Mouse (Mus musculus) G1E (cell line): Measurements from ENCODE around the gene Tnfrsf12a. TPM values are rescaled to one million over a fixed set of nuclear protein-coding genes. Genes with fewer than 3 reads are reported as not detected.

Experiments used
- ATAC-seq: 2 replicates; pipeline ENCODE4 v1.8.0; 2016; ENCODE audit warnings: mild to moderate bottlenecking; ENCODE audit not compliant: insufficient number of reproducible peaks, poor library complexity, low FRiP score, severe bottlenecking; ENCODE audit errors: extremely low read depth
- DNase-seq: peaks from one replicate; pipeline ENCODE4 v3.0.0; 2012; ENCODE audit warnings: low spot score
- H3K27me3 ChIP-seq: 2 replicates; pipeline ENCODE4 v1.6.1; 2012; ENCODE audit warnings: mild to moderate bottlenecking, low read length, inconsistent platforms; ENCODE audit not compliant: insufficient read depth
- H3K36me3 ChIP-seq: replicated peaks from 2 replicates; pipeline ENCODE3; 2012; ENCODE audit warnings: mild to moderate bottlenecking, inconsistent platforms
- H3K4me1 ChIP-seq: 2 replicates; pipeline ENCODE4 v1.6.1; 2012; ENCODE audit warnings: low read depth, low read length, inconsistent platforms, mixed read lengths; ENCODE audit not compliant: insufficient read depth
- H3K4me3 ChIP-seq: 2 replicates; pipeline ENCODE4 v1.5.1; 2012; ENCODE audit warnings: low read depth, mild to moderate bottlenecking, inconsistent platforms, low read length, moderate library complexity, mixed read lengths
- H3K9me3 ChIP-seq: replicated peaks from 2 replicates; pipeline ENCODE4 v1.6.1; 2012; ENCODE audit warnings: inconsistent platforms
- CTCF ChIP-seq: IDR thresholded peaks from 2 replicates; pipeline ENCODE4 v1.5.1; 2012; ENCODE audit warnings: low read depth, low read length, inconsistent platforms, mixed read lengths
- GATA1 ChIP-seq: IDR thresholded peaks from 2 replicates; pipeline ENCODE4 v1.6.1; 2012; ENCODE audit warnings: borderline replicate concordance, low read length, inconsistent platforms, mixed read lengths
- GATA2 ChIP-seq: IDR thresholded peaks from 2 replicates; pipeline ENCODE4 v1.6.1; 2012; ENCODE audit warnings: low read depth, low read length, inconsistent platforms, borderline replicate concordance
- POLR2AphosphoS5 ChIP-seq: IDR thresholded peaks from 2 replicates; pipeline ENCODE4 v1.6.1; 2012; ENCODE audit warnings: low read depth, low read length, inconsistent platforms; ENCODE audit not compliant: insufficient replicate concordance
- TAL1 ChIP-seq: conservative IDR thresholded peaks from 2 replicates; pipeline ENCODE4 v1.6.1; 2012; ENCODE audit warnings: low read depth, low read length, inconsistent platforms, mixed read lengths
- polyA plus RNA-seq: library from polyadenylated mRNA; stranded (reverse); fragments of >175 nt; gene quantifications from 2 replicates; pipeline ENCODE4 v1.2.3, GENCODE M21; 2012
- total RNA-seq, 2 experiments: library from RNA; stranded (forward) in 1 of 2; stranded (reverse) in 1 of 2; fragments of 200-1000 nt in 1 of 2; fragments of >200 nt in 1 of 2; fragmentation: Nextera tagmentation in 1 of 2; gene quantifications; 2 replicates each; pipeline ENCODE4 v1.2.3; 2014 to 2017

The Tnfrsf12a gene
- total RNA-seq (2014; fragmentation: Nextera tagmentation): 1.3 and 3.4 TPM in 2 replicates
- total RNA-seq (2017): 5.0 and 5.7 TPM in 2 replicates
- polyA plus RNA-seq: 4.8 and 5.5 TPM in 2 replicates

- TF ChIP-seq CTCF: no peak
- TF ChIP-seq GATA2: no peak
- no peak for TF ChIP-seq TAL1
- no peak for TF ChIP-seq POLR2AphosphoS5
- no peak for TF ChIP-seq GATA1
- Histone ChIP-seq H3K9me3 (no peaks in the 10 kb centered on the region), H3K27me3 (peaks cover 37% of the 10 kb centered on the region), H3K36me3 (peaks cover 17% of the 10 kb centered on the region), H3K4me1 (peaks cover 63% of the 10 kb centered on the region), H3K4me3 (peak within 1 kb of the TSS; percentile 76)
- DNase-seq (peak; percentile 78), ATAC-seq (peak; percentile 30)
These were observed at the start of gene Tnfrsf12a for GRCm38 (mm10) chr17:23677236-23677679. Tnfrsf12a (minus strand) TSS chr17:23677468.

- Histone ChIP-seq H3K27me3 (peaks cover 10% of the 10 kb centered on the region), H3K36me3 (peaks cover 11% of the 10 kb centered on the region), H3K4me1 (peaks cover 29% of the 10 kb centered on the region), H3K9me3 (no peaks in the 10 kb centered on the region), H3K4me3 (peak overlapping the region; percentile 83)
- no peak for TF ChIP-seq GATA2
- TF ChIP-seq GATA1: no peak
- TF ChIP-seq CTCF: no peak
- peak; percentile 77 for DNase-seq
- peak; percentile 79 for ATAC-seq
These were observed 49.5 kb upstream of the Tnfrsf12a start for GRCm38 (mm10) chr17:23726758-23727142.

- peak within 1 kb of the TSS; percentile 83 for H3K4me3 ChIP-seq
- peaks cover 16% of the 10 kb centered on the region for H3K27me3 ChIP-seq
- ATAC-seq (peak; percentile 80), DNase-seq (peak; percentile 96)
- H3K9me3 ChIP-seq: no peaks in the 10 kb centered on the region
- peaks cover 29% of the 10 kb centered on the region for H3K4me1 ChIP-seq
- H3K36me3 ChIP-seq: peaks cover 7% of the 10 kb centered on the region
- TF ChIP-seq GATA2: no peak
- TF ChIP-seq TAL1: no peak
- no peak for TF ChIP-seq CTCF
- no peak for TF ChIP-seq GATA1
- TF ChIP-seq POLR2AphosphoS5: no peak
These were observed 48.9 kb upstream of the Tnfrsf12a start, which contains the start of gene Pkmyt1 for GRCm38 (mm10) chr17:23725999-23726757. Pkmyt1 (plus strand) TSS chr17:23726336.

- Histone ChIP-seq H3K36me3 (peaks cover 7% of the 10 kb centered on the region), H3K4me1 (peaks cover 29% of the 10 kb centered on the region), H3K9me3 (no peaks in the 10 kb centered on the region), H3K27me3 (peaks cover 23% of the 10 kb centered on the region), H3K4me3 (peak overlapping the region; percentile 83)
- DNase-seq (no peak), ATAC-seq (no peak)
- TF ChIP-seq GATA1 (no peak), GATA2 (no peak), POLR2AphosphoS5 (no peak), TAL1 (no peak), CTCF (no peak)
These were observed 48.2 kb upstream of the Tnfrsf12a start for GRCm38 (mm10) chr17:23725477-23725876.

- Histone ChIP-seq H3K27me3 (peaks cover 38% of the 10 kb centered on the region), H3K9me3 (no peaks in the 10 kb centered on the region), H3K4me1 (peaks cover 21% of the 10 kb centered on the region), H3K36me3 (no peaks in the 10 kb centered on the region), H3K4me3 (no peak within 1 kb of the TSS)
- ATAC-seq (no peak), DNase-seq (no peak)
- TF ChIP-seq CTCF: no peak
- no peak for TF ChIP-seq POLR2AphosphoS5
These were observed 45.3 kb upstream of the Tnfrsf12a start, which contains the start of gene 1520401A03Rik for GRCm38 (mm10) chr17:23722376-23723125. 1520401A03Rik (minus strand) TSS chr17:23722783.

GRCm38 (mm10) chr17:23721886-23722285 is 44.6 kb upstream of the Tnfrsf12a start:
- Histone ChIP-seq H3K27me3 (peaks cover 38% of the 10 kb centered on the region), H3K4me1 (peaks cover 14% of the 10 kb centered on the region), H3K36me3 (no peaks in the 10 kb centered on the region), H3K9me3 (no peaks in the 10 kb centered on the region), H3K4me3 (no peak overlapping the region)
- DNase-seq: no peak
- ATAC-seq: no peak
- TF ChIP-seq TAL1 (no peak), GATA2 (no peak), POLR2AphosphoS5 (no peak), CTCF (no peak), GATA1 (no peak)
